Mouse (Mus musculus) midbrain, embryonic 13.5 days (tissue): ENCODE measurements at regions not wholly inside any gene's neighbourhood (a gene's known extent, or its start where the extent isn't known, plus 50 kb on each side); places are given as distances from the start of the nearest gene placed in this dataset.

ENCODE experiments used
- ATAC-seq: fragments of 200-750 bp; cut with Nextera tagmentation; 2 replicates; pipeline ENCODE4 v1.8.0; 2017; ENCODE audit warnings: mild to moderate bottlenecking, moderate TSS enrichment, moderate library complexity
- H3K27ac ChIP-seq: fragments of 300-500 bp; sonication (generic); 2 replicates; pipeline ENCODE4 v1.5.1; 2015; ENCODE audit warnings: inconsistent platforms, mild to moderate bottlenecking, moderate library complexity
- H3K27me3 ChIP-seq: fragments of 300-500 bp; sonication (generic); 2 replicates; pipeline ENCODE4 v1.6.1; 2015; ENCODE audit warnings: mild to moderate bottlenecking, inconsistent platforms
- H3K36me3 ChIP-seq: fragments of 300-500 bp; sonication (generic); 2 replicates; pipeline ENCODE4 v1.6.1; 2015; ENCODE audit warnings: mild to moderate bottlenecking, inconsistent platforms
- H3K4me1 ChIP-seq: fragments of 300-500 bp; sonication (generic); replicated peaks from 2 replicates; pipeline ENCODE4 v1.6.1; 2015; ENCODE audit warnings: inconsistent platforms
- H3K4me2 ChIP-seq: fragments of 300-500 bp; sonication (generic); replicated peaks from 2 replicates; pipeline ENCODE4 v1.6.1; 2015; ENCODE audit warnings: moderate library complexity, mild to moderate bottlenecking, inconsistent platforms
- H3K4me3 ChIP-seq: fragments of 300-500 bp; sonication (generic); replicated peaks from 2 replicates; pipeline ENCODE4 v1.5.1; 2015; ENCODE audit warnings: mild to moderate bottlenecking, inconsistent platforms
- H3K9ac ChIP-seq: fragments of 300-500 bp; sonication (generic); replicated peaks from 2 replicates; pipeline ENCODE4 v1.6.1; 2015; ENCODE audit warnings: mild to moderate bottlenecking, inconsistent platforms
- H3K9me3 ChIP-seq: fragments of 300-500 bp; sonication (generic); 2 replicates; pipeline ENCODE4 v1.6.1; 2016; ENCODE audit warnings: mild to moderate bottlenecking, inconsistent platforms
- WGBS: fragments of 180-500 bp; shearing (Covaris S2); methylation state at CpG from one replicate; pipeline ENCODE4 v1.1.7; 2015; 5-methylcytosine and 5-hydroxymethylcytosine counted together

GRCm38 (mm10) chr11:56341731-56342130 lies 300.9 kb upstream of the Nmur2 start:
- H3K36me3 ChIP-seq = no peaks in the 10 kb centered on the region
- H3K4me1 ChIP-seq = no peaks in the 10 kb centered on the region
- no peak for ATAC-seq
- no peaks in the 10 kb centered on the region for H3K9me3 ChIP-seq
- H3K4me2 ChIP-seq = no peak overlapping the region
- H3K4me3 ChIP-seq = no peak overlapping the region
- H3K27me3 ChIP-seq = no peaks in the 10 kb centered on the region
- no peak overlapping the region for H3K9ac ChIP-seq
- WGBS = 74% methylated on average over 1 of the region's 1 CpGs
- H3K27ac ChIP-seq = no peak overlapping the region

GRCm38 (mm10) chr11:56341040-56341439 lies 300.2 kb upstream of the Nmur2 start:
- Histone ChIP-seq H3K36me3 (no peaks in the 10 kb centered on the region), H3K4me3 (no peak overlapping the region), H3K4me1 (no peaks in the 10 kb centered on the region), H3K4me2 (no peak overlapping the region), H3K27me3 (no peaks in the 10 kb centered on the region), H3K9ac (no peak overlapping the region), H3K27ac (no peak overlapping the region), H3K9me3 (no peaks in the 10 kb centered on the region)
- WGBS = 53% methylated on average over 2 of the region's 2 CpGs
- no peak for ATAC-seq

- H3K4me1 ChIP-seq = no peaks in the 10 kb centered on the region
- no peaks in the 10 kb centered on the region for H3K36me3 ChIP-seq
- no peak overlapping the region for H3K27ac ChIP-seq
- no peak overlapping the region for H3K9ac ChIP-seq
- H3K9me3 ChIP-seq = no peaks in the 10 kb centered on the region
- H3K4me3 ChIP-seq = no peak overlapping the region
- H3K27me3 ChIP-seq = no peaks in the 10 kb centered on the region
- 82% methylated on average over 2 of the region's 2 CpGs for WGBS
- no peak for ATAC-seq
- no peak overlapping the region for H3K4me2 ChIP-seq
Measured at GRCm38 (mm10) chr11:56338511-56338910, 297.7 kb upstream of the Nmur2 start.

- Histone ChIP-seq H3K4me3 (no peak overlapping the region), H3K9ac (no peak overlapping the region), H3K36me3 (no peaks in the 10 kb centered on the region), H3K4me1 (no peaks in the 10 kb centered on the region), H3K4me2 (no peak overlapping the region), H3K9me3 (no peaks in the 10 kb centered on the region), H3K27ac (no peak overlapping the region), H3K27me3 (no peaks in the 10 kb centered on the region)
- ATAC-seq = no peak
Measured at GRCm38 (mm10) chr11:56335937-56336336, 295.1 kb upstream of the Nmur2 start.

GRCm38 (mm10) chr11:56320293-56320692 lies 279.5 kb upstream of the Nmur2 start:
- WGBS = 90% methylated on average over 3 of the region's 3 CpGs
- no peak overlapping the region for H3K27ac ChIP-seq
- no peaks in the 10 kb centered on the region for H3K9me3 ChIP-seq
- no peaks in the 10 kb centered on the region for H3K4me1 ChIP-seq
- H3K36me3 ChIP-seq = no peaks in the 10 kb centered on the region
- no peaks in the 10 kb centered on the region for H3K27me3 ChIP-seq
- H3K4me2 ChIP-seq = no peak overlapping the region
- H3K9ac ChIP-seq = no peak overlapping the region
- ATAC-seq = no peak
- H3K4me3 ChIP-seq = no peak overlapping the region

- Histone ChIP-seq H3K36me3 (no peaks in the 10 kb centered on the region), H3K27me3 (no peaks in the 10 kb centered on the region), H3K27ac (no peak overlapping the region), H3K4me1 (no peaks in the 10 kb centered on the region), H3K9ac (no peak overlapping the region), H3K4me3 (no peak overlapping the region), H3K4me2 (no peak overlapping the region), H3K9me3 (no peaks in the 10 kb centered on the region)
- 86% methylated on average over 5 of the region's 5 CpGs for WGBS
- ATAC-seq = no peak
Measured at GRCm38 (mm10) chr11:56315221-56315987, 274.6 kb upstream of the Nmur2 start.

GRCm38 (mm10) chr11:56309549-56309948 lies 268.7 kb upstream of the Nmur2 start:
- Histone ChIP-seq H3K9me3 (no peaks in the 10 kb centered on the region), H3K4me1 (no peaks in the 10 kb centered on the region), H3K4me3 (no peak overlapping the region), H3K9ac (no peak overlapping the region), H3K36me3 (no peaks in the 10 kb centered on the region), H3K27me3 (no peaks in the 10 kb centered on the region), H3K27ac (no peak overlapping the region), H3K4me2 (no peak overlapping the region)
- ATAC-seq = no peak
- 93% methylated on average over 1 of the region's 1 CpGs for WGBS

GRCm38 (mm10) chr11:56308383-56309105 lies 267.7 kb upstream of the Nmur2 start:
- Histone ChIP-seq H3K9me3 (no peaks in the 10 kb centered on the region), H3K27me3 (no peaks in the 10 kb centered on the region), H3K4me3 (no peak overlapping the region), H3K4me2 (no peak overlapping the region), H3K4me1 (no peaks in the 10 kb centered on the region), H3K9ac (no peak overlapping the region), H3K36me3 (no peaks in the 10 kb centered on the region), H3K27ac (no peak overlapping the region)
- ATAC-seq = no peak
- 84% methylated on average over 5 of the region's 5 CpGs for WGBS

GRCm38 (mm10) chr11:56307051-56307450 lies 266.2 kb upstream of the Nmur2 start:
- H3K4me2 ChIP-seq = no peak overlapping the region
- no peaks in the 10 kb centered on the region for H3K4me1 ChIP-seq
- H3K27ac ChIP-seq = no peak overlapping the region
- H3K36me3 ChIP-seq = no peaks in the 10 kb centered on the region
- ATAC-seq = no peak
- H3K9ac ChIP-seq = no peak overlapping the region
- H3K27me3 ChIP-seq = no peaks in the 10 kb centered on the region
- H3K9me3 ChIP-seq = no peaks in the 10 kb centered on the region
- 37% methylated on average over 3 of the region's 3 CpGs for WGBS
- H3K4me3 ChIP-seq = no peak overlapping the region

GRCm38 (mm10) chr11:56290651-56291578 lies 250.1 kb upstream of the Nmur2 start:
- Histone ChIP-seq H3K4me2 (no peak overlapping the region), H3K9ac (no peak overlapping the region), H3K9me3 (no peaks in the 10 kb centered on the region), H3K27me3 (no peaks in the 10 kb centered on the region), H3K4me3 (no peak overlapping the region), H3K4me1 (peaks cover 3% of the 10 kb centered on the region; the same call in 1 of the 2 replicates), H3K27ac (peak overlapping the region; percentile 52; the same call in 1 of the 2 replicates), H3K36me3 (no peaks in the 10 kb centered on the region)
- peak; percentile 58 for ATAC-seq
- 63% methylated on average over 13 of the region's 13 CpGs for WGBS

GRCm38 (mm10) chr11:56285575-56286260 lies 244.9 kb upstream of the Nmur2 start:
- Histone ChIP-seq H3K4me2 (no peak overlapping the region), H3K27ac (no peak overlapping the region), H3K9me3 (no peaks in the 10 kb centered on the region), H3K4me3 (no peak overlapping the region), H3K36me3 (no peaks in the 10 kb centered on the region), H3K4me1 (peaks cover 2% of the 10 kb centered on the region; the same call in 1 of the 2 replicates), H3K9ac (no peak overlapping the region), H3K27me3 (no peaks in the 10 kb centered on the region)
- ATAC-seq = no peak
- WGBS = 87% methylated on average over 2 of the region's 2 CpGs
